Mouse (Mus musculus): ENCODE measurements around the gene Ttll9. TPM values are rescaled to one million over a fixed set of nuclear protein-coding genes. Genes with fewer than 3 reads are reported as not detected.

The Ttll9 gene
- total RNA-seq, 2 experiments from 2014 or later: not detected

DNA sequence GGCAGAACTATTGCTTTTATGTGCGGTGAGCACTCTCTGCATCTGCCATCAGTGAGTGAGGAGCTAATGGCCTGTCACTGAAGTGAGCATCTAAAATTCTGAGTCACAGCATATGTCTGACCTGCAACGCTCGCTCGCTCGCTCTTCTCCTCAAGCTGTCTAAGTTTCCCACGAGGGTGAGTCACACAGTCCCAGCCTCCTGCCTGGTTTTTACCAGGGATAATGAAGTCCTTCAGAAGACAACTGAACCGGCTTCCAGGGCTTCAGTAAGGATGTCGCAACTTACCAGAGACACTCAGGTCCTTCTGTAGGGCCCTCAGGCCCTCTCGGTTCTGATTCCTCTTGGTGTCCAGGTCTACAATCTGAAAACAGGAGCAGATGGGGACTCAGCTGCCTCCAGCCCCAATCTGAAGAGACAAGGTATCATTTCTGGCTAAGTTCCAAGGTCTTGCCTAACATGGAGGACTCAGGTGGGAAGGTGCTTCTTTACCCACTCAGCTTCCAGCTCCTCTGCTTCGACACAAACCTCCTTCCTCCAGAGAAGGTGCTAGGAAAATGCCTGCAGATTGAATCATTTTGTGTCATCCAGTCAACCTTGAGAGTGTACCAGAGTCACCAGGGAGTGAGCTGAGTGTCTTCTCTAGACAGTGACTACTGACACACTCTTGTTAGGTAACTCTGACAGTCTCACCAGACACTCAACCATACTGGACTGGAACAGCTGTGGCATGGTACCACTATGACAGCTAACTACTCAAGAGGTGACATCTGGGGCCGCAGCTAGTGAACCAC lies 51.6 kb downstream of the Ttll9 start:
- DNase-seq: no peak

DNA sequence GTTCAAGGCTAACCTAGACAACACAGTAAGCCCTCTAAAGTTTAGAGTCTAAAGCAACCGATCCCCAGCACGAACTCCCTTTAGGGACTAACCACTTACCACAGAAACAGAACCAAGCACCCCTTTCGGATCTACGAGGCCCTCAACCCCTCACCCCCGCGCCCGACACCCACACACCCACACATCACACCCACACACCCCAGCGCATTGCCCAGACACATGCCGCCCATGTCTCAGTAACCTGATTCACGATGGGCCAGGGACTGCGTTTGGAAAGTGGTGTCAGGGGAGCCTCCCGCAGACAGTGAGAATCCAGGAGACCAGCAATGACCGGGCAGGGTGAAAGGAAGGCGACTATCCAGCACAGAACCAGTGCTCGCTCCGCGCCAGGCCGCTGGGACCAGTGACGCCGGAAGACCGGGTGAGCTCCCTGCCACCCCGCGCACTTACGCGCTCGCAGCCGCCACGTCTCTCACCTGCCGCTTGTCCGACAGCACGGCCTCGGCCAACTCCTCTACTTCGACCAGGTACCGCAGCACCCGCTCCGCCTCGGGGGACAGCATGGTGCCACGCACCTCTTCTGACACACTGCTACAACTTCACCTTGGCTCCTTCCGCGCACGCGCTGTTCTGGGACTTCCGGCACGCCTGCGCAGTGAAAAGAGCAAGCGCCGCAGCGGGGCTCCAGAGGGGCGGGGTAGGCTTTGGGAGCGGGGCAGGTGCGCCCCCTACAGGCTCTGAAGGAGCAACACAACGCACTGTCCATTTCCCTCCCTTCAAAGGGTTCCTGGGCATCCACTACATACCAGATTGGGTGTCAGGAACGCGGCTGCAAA lies 52.7 kb downstream of the Ttll9 start, which contains the start of gene Pdrg1:
Gene Pdrg1, minus strand, starts transcription at position 670 of the 836 bp plus-strand sequence.
- peak; percentile 95 to 98 for DNase-seq

DNA sequence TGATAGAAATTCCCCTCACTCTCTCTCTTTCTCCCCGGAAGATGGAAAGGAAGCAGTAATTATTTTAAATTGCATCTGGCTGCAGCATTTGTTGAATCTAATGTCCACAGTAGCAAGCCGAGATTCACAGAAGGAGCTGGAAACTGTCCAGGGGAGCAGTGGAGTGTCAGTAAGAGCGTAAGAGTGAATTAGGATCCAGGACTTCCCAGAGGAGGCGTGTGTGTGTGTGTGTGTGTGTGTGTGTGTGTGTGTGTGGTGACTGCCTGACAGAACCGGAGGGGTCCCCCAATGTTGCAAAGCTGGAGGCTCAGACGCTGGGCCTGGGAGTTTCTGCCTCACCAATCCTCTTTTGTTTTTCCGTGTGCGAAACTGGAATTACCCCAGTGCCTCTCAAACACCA lies 53.5 kb downstream of the Ttll9 start:
- peak in 1 of 2 experiments; percentile 10 for DNase-seq

DNA sequence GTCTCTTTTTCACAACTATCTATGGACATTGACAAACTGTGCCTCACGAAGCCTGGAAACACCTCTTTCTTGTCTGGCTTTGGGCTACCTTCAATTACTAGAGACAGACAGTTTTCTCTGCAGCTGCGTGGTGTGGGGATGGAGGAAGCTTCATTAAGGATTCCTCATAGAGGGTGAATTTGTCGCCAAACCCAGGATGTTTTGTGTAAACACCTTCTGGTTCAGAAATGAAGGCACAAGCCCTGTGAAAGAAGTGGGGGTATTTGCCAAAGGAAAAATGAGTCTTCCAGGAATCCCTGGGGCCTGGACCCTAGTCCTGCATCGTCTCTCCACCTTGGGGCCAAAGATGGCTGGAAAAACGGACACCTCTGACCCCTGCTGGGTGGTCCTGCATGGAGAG lies 54.5 kb downstream of the Ttll9 start:
- no peak for DNase-seq

DNA sequence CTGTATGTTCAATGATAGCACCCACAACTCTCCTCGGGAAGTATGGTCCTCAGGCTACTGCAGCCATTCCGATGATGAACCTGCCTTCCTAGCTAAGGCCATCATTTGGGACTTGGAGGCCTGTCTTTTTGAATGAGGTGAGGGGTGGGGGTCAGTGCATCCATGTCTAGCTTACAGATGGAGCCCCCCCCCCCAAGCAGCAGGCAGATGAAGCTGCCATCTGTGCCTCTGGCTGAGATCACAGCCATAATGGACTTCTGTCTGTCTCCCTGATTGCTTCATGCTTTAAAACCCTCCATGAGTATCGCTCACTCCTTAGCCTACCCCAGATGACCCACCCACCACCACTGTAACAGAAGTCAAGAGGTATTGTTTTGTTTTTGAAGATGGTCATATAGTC lies 57.1 kb downstream of the Ttll9 start:
- no peak for DNase-seq

- no peak for DNase-seq
These were observed 58.9 kb downstream of the Ttll9 start for GRCm38 (mm10) chr2:153021163-153021562.

GRCm38 (mm10) chr2:153022855-153023254 lies 60.6 kb downstream of the Ttll9 start:
- no peak for DNase-seq

- no peak for DNase-seq
These were observed 63.8 kb downstream of the Ttll9 start for GRCm38 (mm10) chr2:153026052-153026451.

GRCm38 (mm10) chr2:153027501-153027900 lies 65.2 kb downstream of the Ttll9 start:
- no peak for DNase-seq

GRCm38 (mm10) chr2:153030422-153030821 lies 68.1 kb downstream of the Ttll9 start:
- DNase-seq: no peak

DNA sequence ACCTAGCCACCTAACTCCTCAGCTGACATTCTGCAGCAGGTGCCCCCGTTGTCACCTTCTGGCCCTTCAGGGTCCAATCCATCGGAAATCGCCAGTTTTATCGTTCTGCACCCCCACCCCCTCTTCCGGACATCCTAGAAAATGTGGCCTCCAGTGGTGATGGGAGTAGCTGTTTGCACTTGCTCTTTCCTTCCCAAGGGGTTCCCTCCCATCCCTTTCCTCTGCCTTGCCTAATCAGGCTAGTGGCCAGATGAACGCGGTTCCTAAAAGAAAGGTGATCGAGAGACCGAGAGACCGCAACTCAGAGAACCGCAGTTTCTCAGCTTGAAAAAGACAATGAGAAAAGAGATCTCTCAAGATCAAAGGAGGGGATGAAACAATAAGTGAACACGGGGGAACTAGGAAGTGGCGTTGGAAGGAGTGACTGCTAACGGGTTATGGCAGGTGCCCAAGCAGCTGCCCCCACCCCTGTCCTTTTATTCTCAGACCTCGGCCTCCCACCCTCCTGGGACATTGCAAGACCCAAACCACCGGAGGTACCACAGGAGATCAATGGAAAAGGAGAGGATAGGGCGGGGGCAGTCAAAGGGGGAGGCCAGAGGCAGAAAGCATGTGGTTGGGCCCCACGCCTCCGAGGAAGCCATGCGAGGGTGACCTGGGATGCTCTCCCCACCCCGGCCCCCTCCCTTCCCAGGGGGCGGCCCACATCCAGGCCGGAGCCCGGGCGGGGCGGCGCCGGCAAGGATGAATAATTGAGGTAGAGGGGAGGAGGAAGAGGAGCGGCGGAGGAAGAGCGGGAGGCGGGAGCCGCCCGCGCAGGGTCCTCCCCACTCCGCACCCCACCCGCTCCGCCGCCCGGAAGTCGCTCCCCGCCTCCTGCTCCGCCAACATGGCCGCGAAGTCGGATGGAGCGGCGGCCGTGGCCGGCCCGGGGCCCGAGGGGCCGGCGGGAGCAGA lies 69.1 kb downstream of the Ttll9 start, which contains the start of gene Xkr7:
Gene Xkr7, plus strand, starts transcription at position 727 of the 957 bp plus-strand sequence.
- no peak for DNase-seq

GRCm38 (mm10) chr2:153032083-153032842 lies 70.0 kb downstream of the Ttll9 start:
- DNase-seq: peak; percentile 36 to 86

- DNase-seq: no peak
These were observed 70.7 kb downstream of the Ttll9 start for GRCm38 (mm10) chr2:153032973-153033372.

- DNase-seq: no peak
These were observed 71.4 kb downstream of the Ttll9 start for GRCm38 (mm10) chr2:153033545-153034230.

DNA sequence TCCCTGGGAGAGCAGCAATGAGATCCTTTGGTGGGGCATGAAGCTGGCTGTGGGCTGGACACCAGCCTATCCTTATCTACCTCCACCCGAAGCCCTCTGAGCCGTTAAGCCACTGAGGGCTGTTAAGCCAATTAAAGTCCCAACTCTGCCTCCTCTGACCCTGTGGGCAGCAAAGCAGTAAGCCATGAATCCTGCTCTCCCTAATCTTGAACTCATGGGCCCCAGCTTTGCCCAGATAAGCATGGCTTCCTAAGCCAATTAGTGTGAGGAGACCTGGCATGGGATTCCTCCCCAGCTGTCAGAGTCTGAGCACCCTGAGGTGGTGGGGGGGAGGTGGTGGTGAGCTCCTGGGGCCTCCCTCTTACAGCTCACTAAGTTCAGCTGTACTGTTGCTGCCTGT lies 74.4 kb downstream of the Ttll9 start:
- DNase-seq: no peak

GRCm38 (mm10) chr2:153043886-153044285 lies 81.6 kb downstream of the Ttll9 start:
- DNase-seq: no peak

- DNase-seq: no peak
These were observed 83.6 kb downstream of the Ttll9 start for GRCm38 (mm10) chr2:153045884-153046299.

GRCm38 (mm10) chr2:153047828-153048465 lies 85.7 kb downstream of the Ttll9 start:
- peak; percentile 63 to 83 for DNase-seq

DNA sequence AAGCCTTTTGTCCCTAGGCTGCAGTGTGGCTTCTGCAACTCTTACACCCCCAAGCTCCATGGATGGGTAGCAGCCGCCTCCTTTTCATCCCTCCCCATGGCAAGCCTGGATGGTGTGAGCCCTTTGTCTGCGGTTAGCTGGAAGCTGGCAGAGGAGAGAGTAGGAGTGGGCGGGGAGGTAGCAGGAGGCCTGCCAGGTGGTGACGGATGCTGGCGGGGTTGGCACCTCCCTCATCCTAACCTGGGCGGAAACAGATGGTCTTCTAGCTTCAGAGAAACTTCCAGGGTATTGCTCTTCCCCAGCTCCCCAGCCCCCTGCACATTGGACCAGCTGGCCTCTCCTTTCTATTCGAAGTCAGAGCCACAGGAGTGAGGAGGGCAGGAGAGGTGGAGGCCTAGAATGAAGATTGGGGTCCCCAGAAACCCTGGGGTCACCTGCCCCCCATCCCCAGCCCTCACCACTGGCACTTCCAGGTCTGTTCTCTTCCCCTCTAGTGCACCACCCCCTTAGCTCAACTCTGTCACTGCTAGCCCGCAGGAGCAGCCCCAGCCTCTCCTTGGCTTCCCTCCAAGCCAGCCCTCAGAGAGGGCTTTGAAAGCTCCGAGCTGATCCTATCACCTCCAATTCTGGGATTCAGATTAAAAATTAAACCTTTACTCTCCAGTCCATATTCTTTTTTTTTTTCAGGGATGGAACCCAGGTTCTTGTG lies 87.2 kb downstream of the Ttll9 start:
- no peak for DNase-seq

Measured in heart, adult 18-20 months (tissue).